Mouse (Mus musculus) heart, adult 2 months (tissue): ENCODE results near the gene Il12rb2.

Experiments
- CTCF ChIP-seq: fragments of 200-600 bp; IDR thresholded peaks from 2 replicates; pipeline ENCODE4 v1.8.1; 2022; ENCODE audit warnings: antibody characterized with exemption, mild to moderate bottlenecking, moderate library complexity
- POLR2A ChIP-seq: fragments of 200-500 bp; IDR thresholded peaks from 2 replicates; pipeline ENCODE4 v1.6.1; 2011; ENCODE audit warnings: mild to moderate bottlenecking, low read depth, low read length, control low read depth; ENCODE audit not compliant: insufficient read depth

- TF ChIP-seq POLR2A, result no peak
- TF ChIP-seq CTCF, result no peak
Observed at GRCm38 (mm10) chr6:67416557-67416956, 40.6 kb upstream of the Il12rb2 start.
